Mouse (Mus musculus): Measurements from ENCODE around the gene Olfr522.
"Not testable (repeated sequence)": the region's sequence is repeated elsewhere in the genome, so short reads cannot be mapped to it uniquely, and the experiment has no call there.

Olfr522 gene

GRCm38 (mm10) chr7:140169386-140169785 is 4.8 kb upstream of the Olfr522 start:
- no peak for ATAC-seq (ENCODE audit: insufficient number of reproducible peaks, low FRiP score, low TSS enrichment)

- no peak for ATAC-seq (ENCODE audit: insufficient number of reproducible peaks, low FRiP score, low TSS enrichment)
Measured at GRCm38 (mm10) chr7:140167950-140168349, 3.4 kb upstream of the Olfr522 start.

- ATAC-seq (ENCODE audit: insufficient number of reproducible peaks, low FRiP score, low TSS enrichment): no peak
Measured at GRCm38 (mm10) chr7:140160363-140160762, 4.2 kb downstream of the Olfr522 start.

GRCm38 (mm10) chr7:140154218-140154927 is 10.2 kb downstream of the Olfr522 start, which contains the start of gene Sprn:
Gene Sprn (minus strand): TSS chr7:140154877.
- peak; percentile 83 for ATAC-seq (ENCODE audit: insufficient number of reproducible peaks, low FRiP score, low TSS enrichment)

GRCm38 (mm10) chr7:140153829-140154217 is 10.7 kb downstream of the Olfr522 start:
- ATAC-seq (ENCODE audit: insufficient number of reproducible peaks, low FRiP score, low TSS enrichment): no peak; the same call in 1 of the 2 replicates

GRCm38 (mm10) chr7:140153383-140153782 is 11.2 kb downstream of the Olfr522 start:
- ATAC-seq (ENCODE audit: insufficient number of reproducible peaks, low FRiP score, low TSS enrichment): 0 out of 2 replicates have a peak, but pooled peaks have one; percentile 23

GRCm38 (mm10) chr7:140144550-140144949 is 20.0 kb downstream of the Olfr522 start:
- no peak for ATAC-seq (ENCODE audit: insufficient number of reproducible peaks, low FRiP score, low TSS enrichment)

- ATAC-seq (ENCODE audit: insufficient number of reproducible peaks, low FRiP score, low TSS enrichment): no peak
Measured at GRCm38 (mm10) chr7:140141350-140141749, 23.2 kb downstream of the Olfr522 start.

- no peak for ATAC-seq (ENCODE audit: insufficient number of reproducible peaks, low FRiP score, low TSS enrichment)
Measured at GRCm38 (mm10) chr7:140138021-140138310, 26.6 kb downstream of the Olfr522 start.

GRCm38 (mm10) chr7:140137135-140138020 is 27.2 kb downstream of the Olfr522 start, which contains the start of gene Mtg1:
Gene Mtg1 (plus strand): TSS chr7:140137564.
- ATAC-seq (ENCODE audit: insufficient number of reproducible peaks, low FRiP score, low TSS enrichment): peak; percentile 95

GRCm38 (mm10) chr7:140135106-140135770 is 29.3 kb downstream of the Olfr522 start:
- no peak for ATAC-seq (ENCODE audit: insufficient number of reproducible peaks, low FRiP score, low TSS enrichment)

- not testable (repeated sequence) for ATAC-seq (ENCODE audit: insufficient number of reproducible peaks, low FRiP score, low TSS enrichment)
Measured at GRCm38 (mm10) chr7:140134033-140134432, 30.5 kb downstream of the Olfr522 start.

GRCm38 (mm10) chr7:140132184-140132583 is 32.4 kb downstream of the Olfr522 start:
- not testable (repeated sequence) for ATAC-seq (ENCODE audit: insufficient number of reproducible peaks, low FRiP score, low TSS enrichment)

- ATAC-seq (ENCODE audit: insufficient number of reproducible peaks, low FRiP score, low TSS enrichment): no peak
Measured at GRCm38 (mm10) chr7:140127911-140128310, 36.7 kb downstream of the Olfr522 start.

GRCm38 (mm10) chr7:140126934-140127333 is 37.6 kb downstream of the Olfr522 start:
- ATAC-seq (ENCODE audit: insufficient number of reproducible peaks, low FRiP score, low TSS enrichment): no peak

GRCm38 (mm10) chr7:140126022-140126350 is 38.6 kb downstream of the Olfr522 start:
- ATAC-seq (ENCODE audit: insufficient number of reproducible peaks, low FRiP score, low TSS enrichment): no peak

- ATAC-seq (ENCODE audit: insufficient number of reproducible peaks, low FRiP score, low TSS enrichment): peak; percentile 94
Measured at GRCm38 (mm10) chr7:140125278-140126021, 39.1 kb downstream of the Olfr522 start.

GRCm38 (mm10) chr7:140124382-140124781 is 40.2 kb downstream of the Olfr522 start:
- no peak for ATAC-seq (ENCODE audit: insufficient number of reproducible peaks, low FRiP score, low TSS enrichment)

GRCm38 (mm10) chr7:140122765-140123164 is 41.8 kb downstream of the Olfr522 start:
- ATAC-seq (ENCODE audit: insufficient number of reproducible peaks, low FRiP score, low TSS enrichment): no peak

GRCm38 (mm10) chr7:140121338-140121910 is 43.1 kb downstream of the Olfr522 start:
- no peak for ATAC-seq (ENCODE audit: insufficient number of reproducible peaks, low FRiP score, low TSS enrichment)
